Mouse (Mus musculus): ENCODE measurements around the gene Tceal7. TPM values are rescaled to one million over a fixed set of nuclear protein-coding genes. Genes with fewer than 3 reads are reported as not detected.

The Tceal7 gene
- total RNA-seq, 1 experiment: 2.8 TPM

GRCm38 (mm10) chrX:136244574-136245229 lies 30.1 kb downstream of the Tceal7 start, which contains the start of gene Tceal9:
Gene Tceal9, plus strand, starts transcription at chrX:136245079.
- Histone ChIP-seq H3K9me3 (ENCODE audit: control insufficient read depth, insufficient read depth, low read depth, low read length) (no peaks in the 10 kb centered on the region), H3K27ac (ENCODE audit: insufficient read depth, low read depth, low read length, poor library complexity, severe bottlenecking) (peak within 1 kb of the TSS; percentile 53), H3K4me1 (ENCODE audit: control insufficient read depth in 2 of 2, insufficient read depth in 2 of 2, low read length in 2 of 2, poor library complexity in 1 of 2) (no peaks in the 10 kb centered on the region), H3K9ac (ENCODE audit: insufficient read depth, low read depth, low read length, poor library complexity, severe bottlenecking) (peak within 1 kb of the TSS; percentile 86), H3K4me3 (ENCODE audit: insufficient read depth in 1 of 2, low read depth in 1 of 2, low read length in 2 of 2, poor library complexity in 1 of 2, severe bottlenecking in 1 of 2) (peak within 1 kb of the TSS; percentile 83), H3K36me3 (ENCODE audit: control insufficient read depth, insufficient read depth, low read length, poor library complexity, severe bottlenecking) (no peaks in the 10 kb centered on the region; the same call in 1 of the 2 replicates)
- in situ Hi-C loops (cut with MboI; ENCODE audit: low sequenced_read_pairs in 2 of 2, unreplicated experiment in 2 of 2): no loop called here
- DNase-seq (ENCODE audit: low read depth, low spot score): peak; percentile 72
- TF ChIP-seq CHD2 (IDR thresholded peaks at IDR 0.05; ENCODE audit: low read depth, low read length) (no peak), ZNF384 (IDR thresholded peaks at IDR 0.05; ENCODE audit: low read depth, low read length) (0 out of 2 replicates have a peak, but pooled peaks have one; percentile 6)

DNA sequence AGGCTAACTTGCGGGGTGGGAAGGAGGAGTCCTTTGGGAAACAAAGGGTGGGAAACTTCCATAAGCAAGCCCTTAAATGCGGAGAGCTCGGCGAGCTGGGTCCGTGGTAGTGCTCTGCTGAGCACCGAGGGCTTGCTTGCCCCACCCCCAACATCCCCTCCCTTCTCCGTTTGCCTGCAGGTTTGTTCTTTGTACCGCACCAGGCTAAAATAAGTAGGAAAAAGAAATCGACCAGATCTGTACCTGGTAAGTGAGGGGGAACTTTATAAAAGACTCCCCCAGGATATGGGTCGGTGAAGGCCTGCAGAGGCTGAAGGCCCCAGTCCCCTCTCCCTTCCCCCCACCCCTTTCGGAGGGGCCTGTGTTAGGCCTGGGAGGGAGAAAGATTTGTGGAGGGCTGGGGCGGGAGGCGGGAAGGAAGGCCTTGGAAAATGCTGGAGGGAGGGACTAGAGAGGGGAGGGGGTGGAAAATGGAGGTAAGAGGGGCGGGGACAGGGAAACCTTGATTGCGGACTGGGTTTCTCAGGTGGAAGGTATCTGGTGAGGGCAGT lies 31.0 kb downstream of the Tceal7 start:
- in situ Hi-C loops (cut with MboI; ENCODE audit: low sequenced_read_pairs in 2 of 2, unreplicated experiment in 2 of 2): no loop called here
- peak; percentile 50 for DNase-seq (ENCODE audit: low read depth, low spot score)
- Histone ChIP-seq H3K4me1 (ENCODE audit: control insufficient read depth in 2 of 2, insufficient read depth in 2 of 2, low read length in 2 of 2, poor library complexity in 1 of 2) (no peaks in the 10 kb centered on the region), H3K4me3 (ENCODE audit: insufficient read depth in 1 of 2, low read depth in 1 of 2, low read length in 2 of 2, poor library complexity in 1 of 2, severe bottlenecking in 1 of 2) (peak overlapping the region; percentile 83), H3K9ac (ENCODE audit: insufficient read depth, low read depth, low read length, poor library complexity, severe bottlenecking) (peak overlapping the region; percentile 86), H3K36me3 (ENCODE audit: control insufficient read depth, insufficient read depth, low read length, poor library complexity, severe bottlenecking) (no peaks in the 10 kb centered on the region; the same call in 1 of the 2 replicates), H3K27ac (ENCODE audit: insufficient read depth, low read depth, low read length, poor library complexity, severe bottlenecking) (peak overlapping the region; percentile 53), H3K9me3 (ENCODE audit: control insufficient read depth, insufficient read depth, low read depth, low read length) (no peaks in the 10 kb centered on the region)
- TF ChIP-seq ZNF384 (IDR thresholded peaks at IDR 0.05; ENCODE audit: low read depth, low read length) (no peak), CHD2 (IDR thresholded peaks at IDR 0.05; ENCODE audit: low read depth, low read length) (no peak)

DNA sequence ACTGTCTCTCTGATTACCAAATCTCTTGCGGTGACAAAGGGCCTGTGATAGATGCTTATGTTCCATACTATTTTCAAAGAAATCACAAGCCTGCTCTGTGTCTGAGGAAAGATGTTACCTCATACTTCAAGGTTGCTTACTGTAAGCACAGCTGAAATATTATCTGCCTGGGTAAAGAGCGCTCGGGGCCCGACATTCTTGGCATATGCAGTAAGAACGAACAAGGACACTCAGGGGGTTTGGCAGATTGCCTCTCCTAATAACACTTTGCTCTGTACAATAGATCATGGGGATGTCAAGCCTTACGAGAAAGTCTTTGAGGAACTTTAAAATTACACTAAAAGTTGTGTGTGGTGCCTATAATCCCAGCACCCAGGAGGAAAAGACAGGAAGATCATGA lies 34.2 kb downstream of the Tceal7 start:
- no peak for TF ChIP-seq MAFK (IDR thresholded peaks at IDR 0.05; ENCODE audit: insufficient read depth, low read depth, low read length)
- no peak for TF ChIP-seq CHD2 (IDR thresholded peaks at IDR 0.05; ENCODE audit: low read depth, low read length)
- Histone ChIP-seq H3K27ac (ENCODE audit: insufficient read depth, low read depth, low read length, poor library complexity, severe bottlenecking) (no peak overlapping the region), H3K9me3 (ENCODE audit: control insufficient read depth, insufficient read depth, low read depth, low read length) (no peaks in the 10 kb centered on the region), H3K4me1 (ENCODE audit: control insufficient read depth in 2 of 2, insufficient read depth in 2 of 2, low read length in 2 of 2, poor library complexity in 1 of 2) (no peaks in the 10 kb centered on the region), H3K4me3 (ENCODE audit: insufficient read depth in 1 of 2, low read depth in 1 of 2, low read length in 2 of 2, poor library complexity in 1 of 2, severe bottlenecking in 1 of 2) (no peak overlapping the region), H3K36me3 (ENCODE audit: control insufficient read depth, insufficient read depth, low read length, poor library complexity, severe bottlenecking) (no peaks in the 10 kb centered on the region; the same call in 1 of the 2 replicates), H3K9ac (ENCODE audit: insufficient read depth, low read depth, low read length, poor library complexity, severe bottlenecking) (no peak overlapping the region)
- in situ Hi-C loops (cut with MboI; ENCODE audit: low sequenced_read_pairs in 2 of 2, unreplicated experiment in 2 of 2): no loop called here
- DNase-seq (ENCODE audit: low read depth, low spot score): no peak

DNA sequence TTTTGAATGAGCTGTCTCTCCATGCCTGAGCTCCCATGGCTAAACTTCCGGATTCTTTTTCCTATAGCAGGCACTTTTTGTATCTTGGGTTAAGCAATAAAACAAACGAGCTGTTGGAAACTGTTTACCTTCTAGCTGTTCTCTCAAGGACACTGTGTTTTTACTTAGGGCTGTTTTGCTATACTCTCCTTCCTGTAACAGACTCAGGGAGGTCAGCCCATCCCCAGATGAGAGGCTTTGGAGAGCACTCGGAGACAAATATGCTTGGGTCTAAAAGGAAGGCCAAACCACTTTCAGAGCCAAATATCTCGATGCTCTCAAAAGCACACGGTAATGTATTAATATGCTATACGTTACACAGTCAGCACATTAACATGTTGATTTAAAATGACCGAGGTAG lies 35.1 kb downstream of the Tceal7 start:
- Histone ChIP-seq H3K9me3 (ENCODE audit: control insufficient read depth, insufficient read depth, low read depth, low read length) (no peaks in the 10 kb centered on the region), H3K36me3 (ENCODE audit: control insufficient read depth, insufficient read depth, low read length, poor library complexity, severe bottlenecking) (no peaks in the 10 kb centered on the region; the same call in 1 of the 2 replicates), H3K4me3 (ENCODE audit: insufficient read depth in 1 of 2, low read depth in 1 of 2, low read length in 2 of 2, poor library complexity in 1 of 2, severe bottlenecking in 1 of 2) (no peak overlapping the region), H3K9ac (ENCODE audit: insufficient read depth, low read depth, low read length, poor library complexity, severe bottlenecking) (no peak overlapping the region), H3K4me1 (ENCODE audit: control insufficient read depth in 2 of 2, insufficient read depth in 2 of 2, low read length in 2 of 2, poor library complexity in 1 of 2) (no peaks in the 10 kb centered on the region), H3K27ac (ENCODE audit: insufficient read depth, low read depth, low read length, poor library complexity, severe bottlenecking) (no peak overlapping the region)
- TF ChIP-seq HCFC1 (IDR thresholded peaks at IDR 0.05; ENCODE audit: borderline replicate concordance, insufficient read depth, low read length): no peak
- TF ChIP-seq ZNF384 (IDR thresholded peaks at IDR 0.05; ENCODE audit: low read depth, low read length): no peak
- no peak for TF ChIP-seq ZC3H11A (IDR thresholded peaks at IDR 0.05; ENCODE audit: borderline replicate concordance, low read depth, low read length)
- no peak for TF ChIP-seq MAFK (IDR thresholded peaks at IDR 0.05; ENCODE audit: insufficient read depth, low read depth, low read length)
- no peak for TF ChIP-seq CHD2 (IDR thresholded peaks at IDR 0.05; ENCODE audit: low read depth, low read length)
- DNase-seq (ENCODE audit: low read depth, low spot score): no peak
- in situ Hi-C loops (cut with MboI; ENCODE audit: low sequenced_read_pairs in 2 of 2, unreplicated experiment in 2 of 2): no loop called here
